Mouse (Mus musculus) R1 (cell line): ENCODE results near the gene Inha.

ENCODE experiments used
- DNase-seq: peaks from one replicate; pipeline ENCODE4 v3.0.0-alpha.2; 2018; ENCODE audit warnings: low read depth, low spot score

Inha gene

GRCm38 (mm10) chr1:75557041-75557440, 50.2 kb downstream of the Inha start:
- DNase-seq = peak; percentile 67

- no peak for DNase-seq
Observed at GRCm38 (mm10) chr1:75558388-75559178, 51.7 kb downstream of the Inha start.

- peak; percentile 97 for DNase-seq
Observed at GRCm38 (mm10) chr1:75559212-75559925, 52.5 kb downstream of the Inha start.
